ENCODE assay signal across 27 mouse cellular contexts in the genomic region with DNA sequence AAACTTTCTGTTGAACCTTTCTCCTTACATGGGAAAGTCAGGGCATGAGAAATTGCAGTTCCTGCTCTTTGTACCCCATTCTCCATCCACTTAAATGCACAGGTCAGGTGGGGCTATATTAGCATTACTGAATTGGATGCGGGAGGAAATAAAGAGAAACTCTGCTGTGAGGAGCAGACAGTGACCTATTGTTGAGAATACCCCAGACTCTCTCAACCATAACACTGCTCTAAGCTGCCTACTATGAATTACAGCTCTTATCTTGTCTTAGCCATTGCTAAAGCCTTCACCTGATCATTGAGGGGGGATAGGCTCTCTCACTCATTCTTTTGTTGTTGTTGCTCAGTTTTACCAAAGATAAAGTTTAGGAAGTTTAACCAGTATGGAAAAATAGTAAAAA.
DNase-seq lines count a peak whose midpoint lies in the region; ATAC-seq and TF ChIP-seq lines count a peak whose summit lies in the region.
"Had no signal": no experiment of that assay in that cellular context is flagged by ENCODE, and none has a peak within 500 bp of the region (broad histone marks: within the 10 kb centered on the region; RNA-seq: fewer than 3 reads in every experiment).

No protein-coding gene starts in this region.

- H3K9ac ChIP-seq in kidney, embryonic 15.5 days = no peak overlapping the region
- no peak overlapping the region for H3K9ac ChIP-seq in midbrain, embryonic 14.5 days (replicated peaks; ENCODE audit: low read length)
- H3K9ac ChIP-seq: embryonic facial prominence, embryonic 12.5 days; embryonic facial prominence, embryonic 15.5 days; forebrain, embryonic 12.5 days; forebrain, embryonic 15.5 days; heart, embryonic 12.5 days; heart, embryonic 15.5 days; hindbrain, embryonic 14.5 days had no signal

- TF ChIP-seq CTCF in embryonic fibroblast, embryonic 13.5 days (IDR thresholded peaks at IDR 0.05; ENCODE audit: borderline replicate concordance, insufficient read depth, low read length) = no peak

- WGBS in kidney, embryonic 15.5 days = 52% methylated on average over 1 of the region's 1 CpGs
- WGBS in midbrain, embryonic 10.5 days = 18% methylated on average over 1 of the region's 1 CpGs
- 14% methylated on average over 1 of the region's 1 CpGs for WGBS in midbrain, embryonic 14.5 days

- no peak overlapping the region for H3K4me2 ChIP-seq in kidney, embryonic 15.5 days
- H3K4me2 ChIP-seq in midbrain, embryonic 14.5 days (ENCODE audit: low read length) = no peak overlapping the region
- H3K4me2 ChIP-seq: embryonic facial prominence, embryonic 12.5 days; embryonic facial prominence, embryonic 15.5 days; forebrain, embryonic 12.5 days; forebrain, embryonic 15.5 days; heart, embryonic 12.5 days; heart, embryonic 15.5 days; hindbrain, embryonic 14.5 days had no signal

- H3K9me3 ChIP-seq in kidney, embryonic 15.5 days (replicated peaks) = no peaks in the 10 kb centered on the region
- H3K9me3 ChIP-seq in midbrain, embryonic 10.5 days (replicated peaks) = no peaks in the 10 kb centered on the region
- H3K9me3 ChIP-seq in midbrain, embryonic 14.5 days (ENCODE audit: control insufficient read depth, low read length) = no peaks in the 10 kb centered on the region
- H3K9me3 ChIP-seq: embryonic facial prominence, embryonic 12.5 days; embryonic facial prominence, embryonic 15.5 days; forebrain, embryonic 12.5 days; forebrain, embryonic 15.5 days; heart, embryonic 12.5 days; heart, embryonic 15.5 days had no signal

- no peak for TF ChIP-seq POLR2A in embryonic fibroblast, embryonic 13.5 days (IDR thresholded peaks at IDR 0.05; ENCODE audit: low read depth, low read length)

- H3K27ac ChIP-seq in kidney, embryonic 15.5 days = peak overlapping the region; percentile 37; the same call in 1 of the 2 replicates
- peak overlapping the region; percentile 46 for H3K27ac ChIP-seq in midbrain, embryonic 10.5 days (replicated peaks)
- no peak overlapping the region for H3K27ac ChIP-seq in midbrain, embryonic 14.5 days (replicated peaks; ENCODE audit: low read depth, low read length)
- H3K27ac ChIP-seq in embryonic fibroblast, embryonic 13.5 days (ENCODE audit: insufficient read depth, low read length) = 0 out of 2 replicates have a peak overlapping the region, but pooled peaks have one; percentile 34
- H3K27ac ChIP-seq: embryonic facial prominence, embryonic 12.5 days; embryonic facial prominence, embryonic 15.5 days; forebrain, embryonic 12.5 days; forebrain, embryonic 15.5 days; heart, embryonic 15.5 days; hindbrain, embryonic 14.5 days had no signal

- peak; percentile 55 for ATAC-seq in kidney, embryonic 15.5 days (replicated peaks; ENCODE audit: low FRiP score)
- ATAC-seq in midbrain, embryonic 14.5 days (ENCODE audit: low FRiP score, low TSS enrichment) = no peak
- ATAC-seq: activated CD4-positive, CD25-positive, alpha-beta regulatory T cell, adult 4 months; forebrain, embryonic 15.5 days had no signal

- peaks cover 8% of the 10 kb centered on the region; the same call in 1 of the 2 replicates for H3K4me1 ChIP-seq in kidney, embryonic 15.5 days
- peaks cover 33% of the 10 kb centered on the region for H3K4me1 ChIP-seq in midbrain, embryonic 10.5 days
- 0 out of 2 replicates have a peak, but pooled peaks cover 3% of the 10 kb centered on the region for H3K4me1 ChIP-seq in midbrain, embryonic 14.5 days (ENCODE audit: control insufficient read depth, insufficient read depth, low read length)
- H3K4me1 ChIP-seq in embryonic fibroblast, embryonic 13.5 days (ENCODE audit: control insufficient read depth, insufficient read depth, low read length) = peaks cover 4% of the 10 kb centered on the region
- H3K4me1 ChIP-seq: embryonic facial prominence, embryonic 15.5 days; forebrain, embryonic 15.5 days had no signal

- no peaks in the 10 kb centered on the region for H3K27me3 ChIP-seq in kidney, embryonic 15.5 days
- peaks cover 6% of the 10 kb centered on the region; the same call in 1 of the 2 replicates for H3K27me3 ChIP-seq in midbrain, embryonic 10.5 days (ENCODE audit: low read depth, poor library complexity, severe bottlenecking)
- H3K27me3 ChIP-seq in midbrain, embryonic 14.5 days (ENCODE audit: control insufficient read depth, insufficient read depth, low read length) = no peaks in the 10 kb centered on the region
- H3K27me3 ChIP-seq: embryonic facial prominence, embryonic 12.5 days; embryonic facial prominence, embryonic 15.5 days; forebrain, embryonic 12.5 days; forebrain, embryonic 15.5 days; heart, embryonic 12.5 days; heart, embryonic 15.5 days had no signal

- no peak overlapping the region for H3K4me3 ChIP-seq in kidney, embryonic 15.5 days (replicated peaks)
- no peak overlapping the region for H3K4me3 ChIP-seq in midbrain, embryonic 10.5 days
- no peak overlapping the region for H3K4me3 ChIP-seq in midbrain, embryonic 14.5 days (replicated peaks; ENCODE audit: low read depth, low read length)
- H3K4me3 ChIP-seq in embryonic fibroblast, embryonic 13.5 days (ENCODE audit: insufficient read depth, low read length) = no peak overlapping the region
- H3K4me3 ChIP-seq: embryonic facial prominence, embryonic 12.5 days; embryonic facial prominence, embryonic 15.5 days; erythroblast, embryonic 14.5 days; forebrain, embryonic 12.5 days; forebrain, embryonic 15.5 days; heart, embryonic 12.5 days; heart, embryonic 15.5 days had no signal

- DNase-seq in embryo, embryonic 9.5 days (ENCODE audit: extremely low spot score) = peak; percentile 5
- no peak for DNase-seq in embryo, embryonic 10 days (ENCODE audit: low spot score)
- DNase-seq in kidney, postnatal 36 days = no peak
- DNase-seq in midbrain, embryonic 10.5 days (ENCODE audit: low spot score) = no peak
- no peak for DNase-seq in midbrain, embryonic 14.5 days
- no peak for DNase-seq in lung, postnatal 4 days
- DNase-seq: adrenal gland, adult 8-10 months; adrenal gland, postnatal 25 days; cerebellum, adult 11-12 months; cerebellum, adult 8-10 months; cerebellum, postnatal 10 days; cerebellum, postnatal 36 days; gastrocnemius, postnatal 25 days; heart, adult 18-20 months; heart, postnatal 10 days; heart, postnatal 36 days had no signal

- H3K36me3 ChIP-seq in kidney, embryonic 15.5 days = no peaks in the 10 kb centered on the region
- no peaks in the 10 kb centered on the region for H3K36me3 ChIP-seq in midbrain, embryonic 10.5 days
- H3K36me3 ChIP-seq in midbrain, embryonic 14.5 days (ENCODE audit: control insufficient read depth, insufficient read depth, low read length) = no peaks in the 10 kb centered on the region
- H3K36me3 ChIP-seq: embryonic facial prominence, embryonic 12.5 days; embryonic facial prominence, embryonic 15.5 days; forebrain, embryonic 12.5 days; forebrain, embryonic 15.5 days; heart, embryonic 12.5 days; heart, embryonic 15.5 days had no signal
